Mouse (Mus musculus) thymus, postnatal 0 days (tissue): Measurements from ENCODE around the gene Mrpl49. TPM values are rescaled to one million over a fixed set of nuclear protein-coding genes. Genes with fewer than 3 reads are reported as not detected.

Experiments
- DNase-seq: peaks from one replicate; pipeline ENCODE4 v3.0.0-alpha.2; 2015; ENCODE audit warnings: low spot score
- polyA plus RNA-seq: library from polyadenylated mRNA; unstranded; fragments of >200 nt; fragmentation: Nextera tagmentation; extraction: Ambion mirVana; gene quantifications from 2 replicates; pipeline ENCODE4 v1.2.1, GENCODE M21; 2015

Mrpl49 gene
- polyA plus RNA-seq = 65.2 and 71.4 TPM in 2 replicates

- peak; percentile 99 for DNase-seq
Observed at GRCm38 (mm10) chr19:6057313-6058096, at the start of gene Mrpl49, which contains the start of gene Fau. Gene Mrpl49, minus strand, starts transcription at chr19:6057785. Gene Fau, plus strand, starts transcription at chr19:6057844.

DNA sequence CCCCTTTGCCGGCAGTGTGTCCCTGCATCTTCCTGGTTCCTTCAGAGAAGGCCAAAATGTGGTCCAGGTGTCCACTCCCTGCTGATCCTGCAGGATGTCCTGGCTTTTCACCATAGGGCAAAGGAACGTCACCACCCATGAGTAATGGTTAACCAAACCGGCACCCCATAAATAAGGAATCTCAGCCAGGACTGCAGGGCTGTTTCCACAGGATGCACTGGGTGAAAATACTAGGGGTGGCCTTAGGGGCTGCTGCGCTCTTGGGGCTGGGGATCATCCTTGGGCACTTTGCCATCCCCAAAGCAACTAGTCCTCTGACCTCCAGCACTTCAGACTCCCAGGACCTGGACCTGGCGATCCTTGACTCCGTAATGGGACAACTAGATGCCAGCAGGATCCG lies 48.0 kb upstream of the Mrpl49 start, which contains the start of gene Naaladl1:
Gene Naaladl1, plus strand, starts transcription at position 197 of the 400 bp plus-strand sequence.
- DNase-seq = no peak

DNA sequence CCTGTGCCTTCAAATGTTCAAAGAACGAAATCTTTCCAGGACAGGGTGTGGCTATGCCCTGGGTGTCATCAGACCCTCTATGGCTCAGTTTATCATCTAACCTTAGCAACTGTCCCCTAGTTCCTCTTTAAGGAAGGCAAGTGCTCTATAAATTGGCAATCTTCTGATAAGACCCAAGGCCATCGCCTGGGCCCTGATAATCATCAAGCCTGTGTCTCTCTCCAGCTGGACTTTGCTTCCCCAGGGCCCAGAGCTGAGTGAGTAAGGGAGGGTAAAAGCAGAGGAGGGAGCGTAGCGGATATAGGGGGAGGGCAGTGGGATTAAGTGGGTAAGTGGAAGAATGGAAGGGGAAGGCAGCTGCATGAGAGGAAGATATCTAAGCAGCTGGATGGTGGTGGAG lies 46.9 kb upstream of the Mrpl49 start:
- DNase-seq = no peak

DNA sequence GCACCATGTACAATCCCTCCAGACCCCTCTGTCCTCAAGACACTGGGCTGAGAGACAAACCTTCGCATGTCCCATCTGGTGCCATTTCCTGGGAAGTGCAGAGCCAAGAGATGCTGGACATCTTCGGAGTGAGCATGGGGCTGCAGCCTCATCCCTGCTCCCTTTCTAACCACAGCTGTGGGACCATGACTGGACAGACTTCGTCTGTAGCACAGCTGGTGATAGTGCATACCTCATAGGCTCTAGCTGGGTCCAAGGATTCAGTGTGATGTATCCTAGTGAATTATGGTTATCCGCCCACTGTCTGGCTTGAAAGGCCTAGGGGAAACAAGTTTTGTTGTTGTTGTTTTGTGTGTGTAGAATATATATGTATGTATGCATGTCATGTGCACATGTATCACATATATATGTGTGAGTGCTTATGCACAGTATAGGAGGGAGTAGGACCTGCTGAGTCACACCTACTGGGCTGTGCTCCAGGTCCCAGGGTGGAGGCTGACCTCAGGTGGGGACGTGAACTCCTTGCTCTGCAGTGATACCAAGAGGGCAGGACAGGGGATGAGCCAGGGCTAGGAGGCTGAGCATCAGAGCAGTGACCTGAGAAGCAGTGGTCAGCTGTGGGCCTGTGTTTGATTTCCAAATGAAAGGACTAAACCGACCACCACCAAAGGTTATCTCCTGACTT lies 44.7 kb upstream of the Mrpl49 start:
- DNase-seq = no peak

- DNase-seq = no peak
Observed at GRCm38 (mm10) chr19:6101186-6101585, 43.6 kb upstream of the Mrpl49 start.

DNA sequence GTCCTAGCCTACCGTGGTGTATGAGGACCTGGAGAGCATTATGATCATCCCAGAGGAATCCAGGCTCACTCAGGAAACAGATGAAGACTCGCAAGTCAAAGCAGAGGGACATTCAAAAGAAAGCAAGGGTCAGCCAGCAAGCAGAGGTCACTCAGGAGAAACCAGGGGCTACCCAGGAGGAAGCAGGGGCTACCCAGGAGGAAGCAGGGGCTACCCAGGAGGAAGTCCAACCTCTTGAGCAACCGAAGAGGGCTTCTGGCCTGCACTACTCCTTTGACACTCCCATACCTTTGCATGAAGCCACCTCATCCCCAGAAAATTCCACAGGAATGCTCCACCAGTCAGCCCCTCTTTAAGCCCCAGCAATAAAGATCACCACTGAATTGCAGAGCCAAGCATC lies 40.3 kb upstream of the Mrpl49 start:
- DNase-seq = no peak

- no peak for DNase-seq
Observed at GRCm38 (mm10) chr19:6094119-6094518, 36.5 kb upstream of the Mrpl49 start, which contains the start of gene AC131692.1. Gene AC131692.1, plus strand, starts transcription at chr19:6094419.

- DNase-seq = no peak
Observed at GRCm38 (mm10) chr19:6088841-6089240, 31.3 kb upstream of the Mrpl49 start.

GRCm38 (mm10) chr19:6085417-6085879 lies 27.9 kb upstream of the Mrpl49 start:
- DNase-seq = peak; percentile 67

DNA sequence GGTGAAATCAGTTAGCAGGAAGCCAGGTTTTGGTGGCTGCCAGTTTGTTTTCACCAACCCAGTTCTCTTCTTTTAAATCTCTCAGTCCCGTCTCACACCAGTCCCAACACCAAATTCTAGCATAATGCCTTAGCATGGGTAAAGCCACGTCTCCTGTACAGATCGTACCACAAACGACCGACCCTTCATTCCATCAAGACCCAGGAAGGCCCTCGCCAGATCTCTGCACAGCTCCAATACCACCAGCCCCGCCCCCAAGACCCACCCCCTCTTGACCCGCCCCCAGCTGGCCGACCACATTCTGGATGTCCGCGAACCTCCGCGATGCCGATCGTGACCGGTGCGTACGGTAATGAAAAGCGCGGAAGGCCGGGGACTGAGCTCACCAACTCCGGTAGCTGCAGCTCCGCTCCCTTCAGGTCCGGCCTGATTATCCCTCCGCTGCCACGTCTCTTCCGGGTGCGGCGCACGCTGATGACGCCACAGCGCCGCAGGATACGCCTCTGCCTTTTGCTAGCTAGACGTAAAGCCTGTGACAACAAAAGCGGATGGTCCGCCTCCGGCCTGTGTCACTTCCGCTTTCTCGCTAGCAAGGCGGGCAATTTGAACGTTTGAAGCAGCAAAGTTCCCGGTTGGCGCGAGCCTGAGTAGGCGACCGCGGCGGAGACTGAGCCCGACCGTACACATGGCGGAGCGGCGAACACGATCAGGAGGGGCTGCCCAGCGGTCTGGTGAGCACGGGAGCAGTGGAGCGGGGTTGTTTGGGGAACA lies 27.1 kb upstream of the Mrpl49 start, which contains the start of the genes Zfpl1 and Cdca5:
Gene Zfpl1, minus strand, starts transcription at position 479 of the 771 bp plus-strand sequence.
Gene Cdca5, plus strand, starts transcription at position 506 of the 771 bp plus-strand sequence.
- DNase-seq = peak; percentile 99

DNA sequence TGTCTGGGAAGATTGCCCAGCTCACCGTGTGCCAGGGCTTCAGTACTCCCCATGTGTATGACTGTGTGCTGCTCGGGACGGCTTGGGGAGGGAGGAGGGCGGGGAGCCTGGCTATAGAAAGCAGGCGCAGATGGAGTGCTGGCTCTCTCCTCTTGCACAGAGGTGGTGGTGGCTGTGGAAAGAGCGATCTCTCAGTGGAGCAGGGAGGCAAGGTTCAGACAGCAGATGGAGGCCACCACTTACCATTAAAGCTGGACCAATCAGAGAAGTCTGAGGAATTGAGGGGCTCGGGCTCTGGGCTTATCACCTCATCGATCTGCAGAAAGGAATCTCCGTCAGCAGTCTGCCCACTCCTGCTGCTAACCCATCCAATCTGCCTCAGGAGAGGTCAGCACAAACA lies 24.6 kb upstream of the Mrpl49 start, which contains the start of gene Gm28374:
Gene Gm28374, minus strand, starts transcription at position 101 of the 400 bp plus-strand sequence.
- DNase-seq = no peak

DNA sequence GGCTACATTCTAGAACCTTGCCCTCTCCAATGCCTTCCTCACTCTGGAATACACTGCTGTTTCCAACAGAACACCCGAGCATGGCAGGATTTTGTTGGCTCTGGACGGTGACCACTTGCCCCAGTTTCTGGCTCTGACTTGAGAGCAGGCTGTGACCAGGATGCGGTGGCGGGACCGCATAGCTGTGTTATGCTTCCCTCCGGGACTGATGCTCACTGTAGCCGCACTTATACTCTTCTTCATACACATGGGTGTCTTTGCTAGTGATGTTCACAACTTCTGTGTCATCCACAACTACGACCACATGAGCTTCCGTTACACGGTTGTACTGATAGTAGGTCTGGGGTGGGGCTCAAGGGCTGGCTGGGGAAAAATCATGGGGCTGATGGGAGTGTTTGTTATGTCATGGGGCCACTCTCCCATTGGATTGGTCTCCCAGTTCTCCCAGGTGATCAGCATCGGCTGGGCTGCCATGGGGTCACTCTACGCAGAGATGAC lies 22.4 kb upstream of the Mrpl49 start, which contains the start of gene Tmem262:
Gene Tmem262, plus strand, starts transcription at position 51 of the 498 bp plus-strand sequence.
- DNase-seq = no peak

DNA sequence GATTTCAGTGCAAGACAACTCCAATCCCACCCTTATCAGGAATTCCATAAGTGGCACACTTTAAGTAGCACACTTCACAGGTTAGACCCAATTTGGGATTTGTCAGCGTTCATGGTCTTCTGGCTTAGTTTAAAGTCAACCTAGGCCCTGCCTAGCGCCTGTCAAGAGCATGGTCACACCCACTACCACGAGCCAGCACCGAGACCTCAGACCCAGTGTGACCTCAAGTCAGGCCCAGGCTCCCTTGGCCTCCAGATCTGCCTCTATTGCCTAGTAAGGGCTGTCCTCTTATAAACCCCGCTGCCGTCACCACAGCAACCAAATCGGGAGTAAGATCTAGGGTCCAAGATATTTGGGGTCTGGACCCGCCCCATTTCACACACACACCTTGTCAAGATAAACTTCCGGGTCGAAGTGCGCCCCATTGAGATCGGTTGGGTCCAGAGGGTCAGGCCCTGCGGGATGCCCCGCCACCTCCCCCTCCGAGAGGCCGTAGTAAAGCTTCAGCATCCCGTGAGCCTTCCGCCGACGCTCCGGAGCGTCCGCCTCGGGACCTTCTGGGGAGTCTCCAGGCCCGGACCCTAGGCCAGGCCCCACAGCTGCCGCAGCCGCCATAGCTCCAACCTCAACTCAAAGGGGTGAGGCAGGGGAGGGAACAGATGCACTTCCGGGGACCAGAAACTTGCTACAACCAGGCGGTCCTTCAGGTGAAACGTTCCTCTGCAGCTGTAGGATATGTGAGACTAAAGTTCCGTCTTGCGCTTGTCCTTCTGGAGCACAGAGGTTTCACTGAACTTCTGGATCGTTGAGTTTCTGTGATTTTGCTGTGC lies 19.2 kb upstream of the Mrpl49 start, which contains the start of gene Vps51:
Gene Vps51, minus strand, starts transcription at position 668 of the 830 bp plus-strand sequence.
- DNase-seq = peak; percentile 90

DNA sequence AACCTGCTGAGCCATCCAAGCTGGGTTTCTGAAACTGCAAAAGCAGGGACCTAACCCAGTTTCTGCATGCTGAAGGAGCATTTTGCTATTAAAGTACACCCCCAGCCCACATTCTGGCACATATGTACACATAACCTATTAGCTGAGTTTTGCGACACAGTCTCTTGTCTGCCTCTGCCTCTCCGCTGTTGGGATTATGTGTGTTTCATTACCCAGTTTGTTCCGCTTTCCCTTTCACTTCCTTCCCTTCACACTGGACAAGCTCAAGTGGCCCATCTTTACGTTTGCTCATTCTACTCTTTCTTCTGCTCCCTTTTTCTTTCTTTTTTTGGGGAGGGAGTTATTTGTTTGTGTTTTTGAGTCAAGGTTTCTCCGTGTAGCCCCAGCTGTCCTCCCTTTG lies 16.3 kb upstream of the Mrpl49 start:
- DNase-seq = no peak

DNA sequence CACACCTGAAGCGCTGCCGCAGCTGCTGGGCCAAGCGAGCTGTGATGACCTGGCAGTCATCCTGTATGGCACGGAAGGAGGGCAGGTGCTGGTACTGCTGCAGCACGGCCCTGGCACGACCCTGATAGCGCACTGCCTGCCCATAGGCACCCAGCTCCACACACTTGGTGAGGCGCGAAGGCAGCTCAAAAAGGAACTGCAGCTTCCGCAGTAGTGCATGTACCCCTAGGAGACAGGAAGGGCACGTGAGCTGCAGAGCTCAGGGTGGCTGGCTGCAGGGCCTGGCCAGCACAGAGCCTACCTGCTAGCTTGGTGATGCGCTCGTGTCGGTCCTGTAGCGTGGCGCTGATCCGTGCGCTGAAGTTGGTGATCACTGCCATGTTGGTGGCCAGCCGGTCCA lies 13.7 kb upstream of the Mrpl49 start:
- DNase-seq = no peak

DNA sequence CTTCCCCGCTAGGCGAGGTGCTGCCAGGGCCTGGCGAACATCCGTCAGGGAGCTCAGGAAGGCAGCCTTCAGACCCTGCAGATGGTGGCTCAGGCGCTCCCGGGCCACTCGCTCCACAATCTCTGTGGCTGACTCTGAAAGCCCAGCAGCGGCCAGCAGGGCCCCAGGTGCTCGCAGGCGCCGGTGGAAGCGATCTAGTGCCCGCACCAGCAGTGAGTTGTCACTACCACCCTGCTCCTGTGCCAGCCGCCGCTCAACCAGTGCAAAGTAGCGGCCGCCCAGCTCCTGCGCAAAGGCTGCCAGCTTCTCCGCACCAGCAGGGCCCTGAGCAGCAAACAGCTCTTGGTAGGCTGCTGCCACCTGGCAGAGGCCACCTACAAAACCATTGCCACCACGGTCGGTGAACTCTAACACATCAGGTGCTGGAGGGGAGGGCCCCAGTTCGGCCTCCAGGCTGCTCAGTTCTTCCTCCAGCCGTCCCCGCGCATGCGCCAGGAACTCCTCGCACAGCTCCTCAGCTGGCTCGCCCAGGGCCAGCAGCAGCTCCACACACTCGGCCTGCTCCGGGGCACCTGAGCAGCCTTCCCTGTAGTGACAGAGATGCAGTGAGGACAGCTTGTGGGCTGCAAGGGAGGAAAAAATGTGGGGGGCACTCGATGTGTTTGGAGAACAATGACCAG lies 13.1 kb upstream of the Mrpl49 start:
- DNase-seq = no peak

- DNase-seq = no peak
Observed at GRCm38 (mm10) chr19:6069851-6070250, 12.3 kb upstream of the Mrpl49 start.

- DNase-seq = peak; percentile 30
Observed at GRCm38 (mm10) chr19:6068951-6069350, 11.4 kb upstream of the Mrpl49 start.

GRCm38 (mm10) chr19:6067724-6068415 lies 10.3 kb upstream of the Mrpl49 start, which contains the start of gene Tm7sf2:
Gene Tm7sf2, minus strand, starts transcription at chr19:6068373.
- DNase-seq = peak; percentile 87
